Mouse (Mus musculus) embryonic facial prominence, embryonic 14.5 days (tissue): ENCODE data around the gene Mphosph6. TPM values are rescaled to one million over a fixed set of nuclear protein-coding genes. Genes with fewer than 3 reads are reported as not detected.
A peak's percentile ranks its signal among the peaks of the same experiment; 100 is the strongest.

Experiments used
- ATAC-seq: fragments of 200-750 bp; cut with Nextera tagmentation; 2 replicates; pipeline ENCODE4 v1.8.0; 2017; ENCODE audit warnings: low read depth, moderate number of reproducible peaks, moderate TSS enrichment
- DNase-seq: peaks from one replicate; pipeline ENCODE4 v3.0.0-alpha.2; 2015; ENCODE audit warnings: low spot score
- H3K27ac ChIP-seq: fragments of 300-500 bp; sonication (generic); replicated peaks from 2 replicates; pipeline ENCODE4 v1.5.1; 2014; ENCODE audit warnings: low read depth, mild to moderate bottlenecking, low read length, moderate library complexity
- H3K27me3 ChIP-seq: fragments of 300-500 bp; sonication (generic); replicated peaks from 2 replicates; pipeline ENCODE4 v1.6.1; 2014; ENCODE audit warnings: low read length; ENCODE audit not compliant: control insufficient read depth, insufficient read depth
- H3K36me3 ChIP-seq: fragments of 300-500 bp; sonication (generic); 2 replicates; pipeline ENCODE4 v1.6.1; 2014; ENCODE audit warnings: low read length, mixed read lengths; ENCODE audit not compliant: control insufficient read depth, insufficient read depth
- H3K4me1 ChIP-seq: fragments of 300-500 bp; sonication (generic); 2 replicates; pipeline ENCODE4 v1.6.1; 2014; ENCODE audit warnings: antibody characterized with exemption, low read length; ENCODE audit not compliant: control insufficient read depth, insufficient read depth
- H3K4me2 ChIP-seq: fragments of 300-500 bp; sonication (generic); 2 replicates; pipeline ENCODE4 v1.6.1; 2014; ENCODE audit warnings: low read depth, mild to moderate bottlenecking, low read length, moderate library complexity, mixed read lengths
- H3K4me3 ChIP-seq: fragments of 300-500 bp; sonication (generic); 2 replicates; pipeline ENCODE4 v1.5.1; 2014; ENCODE audit warnings: low read depth, mild to moderate bottlenecking, low read length
- H3K9ac ChIP-seq: fragments of 300-500 bp; sonication (generic); 2 replicates; pipeline ENCODE4 v1.6.1; 2014; ENCODE audit warnings: low read depth, mild to moderate bottlenecking, low read length, moderate library complexity, mixed read lengths
- H3K9me3 ChIP-seq: fragments of 300-500 bp; sonication (generic); 2 replicates; pipeline ENCODE4 v1.6.1; 2016; ENCODE audit warnings: low read length; ENCODE audit not compliant: control insufficient read depth
- WGBS: fragments of 180-500 bp; shearing (Covaris S2); extraction: QIAGEN DNeasy Blood & Tissue Kit; methylation state at CpG from one replicate; pipeline ENCODE4 v1.1.7; 2014; 5-methylcytosine and 5-hydroxymethylcytosine counted together
- polyA plus RNA-seq: library from polyadenylated mRNA; unstranded; fragments of >200 nt; fragmentation: Nextera tagmentation; extraction: Ambion mirVana; gene quantifications from 2 replicates; pipeline ENCODE4 v1.2.1, GENCODE M21; 2014

Mphosph6 gene
- polyA plus RNA-seq, 1 experiment from 2014 or later: 50.8 TPM

GRCm38 (mm10) chr8:117757900-117758299, 43.8 kb downstream of the Mphosph6 start:
- Histone ChIP-seq H3K27me3 (no peaks in the 10 kb centered on the region), H3K4me2 (no peak overlapping the region), H3K4me3 (no peak overlapping the region), H3K9me3 (no peaks in the 10 kb centered on the region), H3K27ac (no peak overlapping the region), H3K4me1 (no peaks in the 10 kb centered on the region), H3K36me3 (no peaks in the 10 kb centered on the region), H3K9ac (no peak overlapping the region)
- 82% methylated on average over 11 of the region's 11 CpGs for WGBS
- ATAC-seq (no peak), DNase-seq (no peak)

- H3K36me3 ChIP-seq: no peaks in the 10 kb centered on the region
- H3K4me2 ChIP-seq: no peak overlapping the region
- no peaks in the 10 kb centered on the region for H3K27me3 ChIP-seq
- ATAC-seq (no peak), DNase-seq (no peak)
- no peaks in the 10 kb centered on the region for H3K9me3 ChIP-seq
- H3K27ac ChIP-seq: no peak overlapping the region
- no peak overlapping the region for H3K4me3 ChIP-seq
- WGBS: 54% methylated on average over 2 of the region's 2 CpGs
- H3K4me1 ChIP-seq: no peaks in the 10 kb centered on the region
- H3K9ac ChIP-seq: no peak overlapping the region
Observed at GRCm38 (mm10) chr8:117749436-117749835, 52.3 kb downstream of the Mphosph6 start.

DNA sequence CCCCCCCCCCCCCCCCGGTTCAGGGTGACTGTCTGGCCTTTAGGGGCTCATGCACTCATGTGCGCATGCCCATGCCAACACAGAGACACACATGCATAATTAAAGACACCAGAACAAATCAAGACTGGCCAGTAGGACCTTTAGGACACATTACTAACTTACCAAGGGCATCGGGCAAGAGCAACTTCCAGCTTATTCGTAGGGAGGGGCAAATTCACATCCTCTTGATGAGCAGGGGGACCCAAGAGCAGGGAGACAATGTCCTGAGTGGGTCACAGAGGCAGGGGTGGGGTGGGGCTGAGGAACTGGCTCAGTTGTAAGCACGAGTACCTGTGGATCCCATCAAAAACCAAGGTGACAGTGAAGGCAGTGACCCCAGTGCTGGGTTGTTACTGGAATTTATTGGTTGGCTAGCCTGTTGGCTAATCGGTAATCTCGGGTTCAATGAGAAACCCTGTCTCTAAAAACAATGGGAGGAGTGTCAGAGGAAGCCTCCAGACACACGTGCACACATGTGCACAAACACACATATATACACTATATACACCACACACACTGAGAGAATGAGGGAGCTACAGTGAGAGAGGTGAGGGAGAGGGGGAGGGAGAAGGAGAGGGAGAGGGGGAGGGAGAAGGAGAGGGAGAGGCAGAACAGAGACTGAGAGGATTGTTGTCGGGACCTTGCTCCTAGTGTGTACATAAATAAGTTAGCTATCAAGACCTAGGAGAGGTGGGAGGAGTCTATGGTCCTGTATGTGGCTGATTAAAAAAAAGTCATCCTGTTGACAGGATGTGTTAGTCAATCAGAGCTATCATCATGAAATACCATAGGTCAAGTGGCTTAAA, 53.6 kb downstream of the Mphosph6 start:
- Histone ChIP-seq H3K4me1 (no peaks in the 10 kb centered on the region), H3K9ac (no peak overlapping the region), H3K4me2 (no peak overlapping the region), H3K27me3 (no peaks in the 10 kb centered on the region), H3K27ac (no peak overlapping the region), H3K9me3 (no peaks in the 10 kb centered on the region), H3K4me3 (no peak overlapping the region), H3K36me3 (no peaks in the 10 kb centered on the region)
- DNase-seq (no peak), ATAC-seq (no peak)
- 75% methylated on average over 8 of the region's 9 CpGs for WGBS

DNA sequence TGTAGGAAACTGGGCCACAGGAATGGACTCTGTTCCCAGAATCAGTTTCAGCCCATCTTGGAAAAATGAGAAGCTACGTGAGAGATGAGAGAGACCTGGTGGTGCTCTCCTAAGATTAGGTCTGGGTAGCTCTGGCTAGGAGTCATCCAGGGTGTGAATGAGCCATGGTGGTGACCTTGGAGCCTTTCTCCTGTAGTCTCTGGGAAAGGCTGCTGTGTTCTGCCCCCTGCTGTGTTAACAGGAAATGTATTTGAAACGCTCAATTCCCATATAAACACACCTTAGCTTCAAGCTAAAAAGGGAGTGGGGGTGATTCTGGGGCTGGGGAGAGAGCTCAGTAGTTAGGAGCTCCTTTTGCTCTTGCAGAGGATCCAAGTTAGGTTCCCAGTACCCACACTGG, 54.3 kb downstream of the Mphosph6 start:
- Histone ChIP-seq H3K36me3 (no peaks in the 10 kb centered on the region), H3K9me3 (no peaks in the 10 kb centered on the region), H3K27ac (no peak overlapping the region), H3K4me2 (no peak overlapping the region), H3K4me1 (no peaks in the 10 kb centered on the region), H3K4me3 (no peak overlapping the region), H3K27me3 (no peaks in the 10 kb centered on the region), H3K9ac (no peak overlapping the region)
- DNase-seq (no peak), ATAC-seq (no peak)
- 50% methylated on average over 2 of the region's 2 CpGs for WGBS

DNA sequence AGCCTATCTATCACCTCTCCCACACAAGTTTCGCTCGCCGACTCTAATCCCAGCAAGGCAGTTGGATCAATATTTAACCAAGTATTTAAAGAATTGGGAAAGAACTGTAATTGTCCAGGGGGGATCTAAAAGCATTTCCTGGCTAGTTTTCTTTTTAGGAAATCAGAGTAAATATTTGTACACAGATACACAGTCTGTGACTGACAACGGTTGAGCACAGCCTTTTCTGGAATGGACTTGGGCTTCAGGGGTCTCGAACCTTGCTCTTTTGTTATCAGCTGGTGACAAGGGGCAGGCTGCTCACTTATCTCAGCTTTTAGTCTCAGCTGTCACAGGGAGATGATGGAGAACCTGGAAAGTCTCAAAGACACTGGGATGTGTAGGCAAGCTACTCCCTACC, 55.1 kb downstream of the Mphosph6 start:
- no peaks in the 10 kb centered on the region for H3K4me1 ChIP-seq
- H3K27me3 ChIP-seq: no peaks in the 10 kb centered on the region
- no peak for DNase-seq
- no peak overlapping the region for H3K4me3 ChIP-seq
- H3K4me2 ChIP-seq: no peak overlapping the region
- WGBS: 85% methylated on average over 5 of the region's 5 CpGs
- no peak overlapping the region for H3K27ac ChIP-seq
- ATAC-seq: no peak
- no peaks in the 10 kb centered on the region for H3K9me3 ChIP-seq
- no peaks in the 10 kb centered on the region for H3K36me3 ChIP-seq
- H3K9ac ChIP-seq: no peak overlapping the region

DNA sequence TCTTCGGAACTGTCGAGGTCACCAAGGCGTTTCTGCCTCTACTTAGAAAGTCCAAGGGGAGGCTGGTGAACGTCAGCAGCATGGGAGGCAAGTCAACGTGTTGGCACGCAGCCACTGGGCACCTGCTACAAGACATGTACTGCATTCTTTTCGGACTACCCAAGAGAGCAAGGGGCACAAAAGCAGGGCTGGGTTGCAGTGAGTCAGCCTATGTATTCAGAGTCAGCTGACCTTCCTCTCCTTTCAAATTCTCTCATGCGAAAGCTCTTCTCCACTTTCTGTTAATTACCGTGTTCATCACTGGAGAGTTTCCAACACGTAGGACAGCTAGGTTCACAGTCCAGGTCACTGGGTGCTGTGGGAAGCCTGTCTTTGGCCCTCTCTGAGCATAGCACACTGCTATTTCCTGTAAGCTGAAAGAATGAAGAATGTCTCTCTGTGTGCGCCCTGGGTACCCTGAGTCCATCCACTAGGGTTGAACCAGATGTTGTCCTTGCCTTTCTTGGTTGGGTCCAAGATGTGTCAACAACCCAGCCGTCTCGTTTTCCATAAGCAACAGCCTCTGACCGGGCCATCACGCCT, 59.2 kb downstream of the Mphosph6 start:
- Histone ChIP-seq H3K9ac (no peak overlapping the region), H3K27me3 (no peaks in the 10 kb centered on the region), H3K4me1 (no peaks in the 10 kb centered on the region), H3K27ac (no peak overlapping the region), H3K9me3 (no peaks in the 10 kb centered on the region), H3K4me2 (no peak overlapping the region), H3K36me3 (no peaks in the 10 kb centered on the region), H3K4me3 (no peak overlapping the region)
- DNase-seq (peak; percentile 29), ATAC-seq (no peak)
- 73% methylated on average over 15 of the region's 15 CpGs for WGBS

Other genes with a start within 250 kb of the Mphosph6 start
- gene Sdr42e1, start 128.3 kb downstream of the Mphosph6 start, polyA plus RNA-seq: 2.5 and 4.7 TPM in 2 replicates
- 1.2 and 1.3 TPM in 2 replicates for gene Hsd17b2, start 100.0 kb downstream of the Mphosph6 start, polyA plus RNA-seq